Mouse (Mus musculus): ENCODE measurements around the gene Efcab2.

DNA sequence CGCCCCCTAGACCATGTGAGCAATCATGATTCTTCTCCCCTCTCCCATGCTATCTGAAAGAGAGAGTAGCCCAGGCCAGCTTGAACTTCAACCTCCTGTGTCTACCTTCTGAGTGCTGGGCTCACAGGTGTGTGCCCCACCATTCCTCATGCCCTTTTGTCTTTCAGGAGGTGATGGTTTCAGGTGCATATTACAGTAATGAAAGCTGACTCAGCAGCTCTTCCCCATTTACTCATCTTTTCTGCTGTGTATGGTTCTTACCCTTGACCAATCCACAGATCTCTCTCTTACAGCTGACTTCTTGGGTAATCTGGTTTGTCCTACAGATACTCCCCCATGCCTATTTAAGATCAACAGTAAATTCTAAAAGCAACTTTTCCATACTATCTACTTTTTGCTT is 26.7 kb upstream of the Efcab2 start:
- TF ChIP-seq CTCF (IDR thresholded peaks at IDR 0.05; ENCODE audit: borderline replicate concordance, insufficient read depth, low read length) (no peak), POLR2A (IDR thresholded peaks at IDR 0.05; ENCODE audit: low read depth, low read length) (no peak)
